Mouse (Mus musculus) macrophage (primary cell): ENCODE measurements at regions not wholly inside any gene's neighbourhood (a gene's known extent, or its start where the extent isn't known, plus 50 kb on each side); places are given as distances from the start of the nearest gene placed in this dataset.
"Not testable (repeated sequence)": the region's sequence is repeated elsewhere in the genome, so short reads cannot be mapped to it uniquely, and the experiment has no call there.

Experiments
- H3K27ac ChIP-seq: fragments of 350-480 bp; formaldehyde crosslinking; 2 replicates; pipeline ENCODE4 v1.9.0; 2021
- H3K36me3 ChIP-seq: fragments of 350-480 bp; formaldehyde crosslinking; 2 replicates; pipeline ENCODE4 v1.9.0; 2021; ENCODE audit errors: inconsistent target
- H3K4me3 ChIP-seq: fragments of 350-480 bp; formaldehyde crosslinking; 2 replicates; pipeline ENCODE4 v1.9.0; 2021; ENCODE audit errors: inconsistent target
- H3K79me2 ChIP-seq: fragments of 350-480 bp; formaldehyde crosslinking; 2 replicates; pipeline ENCODE4 v1.9.0; 2021; ENCODE audit errors: inconsistent target
- WGBS: methylation state at CpG from one replicate; pipeline ENCODE4 v1.1.7; 2026; ENCODE audit warnings: inconsistent platforms; ENCODE audit not compliant: missing documents; 5-methylcytosine and 5-hydroxymethylcytosine counted together

DNA sequence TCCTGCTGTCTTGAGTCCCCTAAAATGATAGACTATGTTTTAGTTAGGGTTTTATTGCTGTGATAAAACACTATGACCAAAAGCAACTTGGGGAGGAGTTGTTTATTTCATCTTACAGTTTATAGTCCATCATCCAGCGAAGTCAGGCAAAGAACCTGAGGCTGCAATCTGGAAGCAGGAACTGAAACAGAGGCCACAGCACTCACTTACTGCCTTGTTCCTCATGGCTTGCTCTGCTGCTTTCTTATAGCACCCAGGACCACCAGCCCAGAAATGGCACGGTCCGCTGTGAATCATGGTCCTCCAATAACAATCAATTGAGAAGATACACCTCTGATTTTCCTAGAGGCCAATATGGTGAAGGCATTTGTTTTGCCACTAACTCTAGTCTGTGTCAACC is 486.5 kb upstream of the Clint1 start:
- Histone ChIP-seq H3K27ac (no peak overlapping the region), H3K36me3 (no peaks in the 10 kb centered on the region), H3K79me2 (no peaks in the 10 kb centered on the region), H3K4me3 (no peak overlapping the region)
- WGBS, result 88% methylated on average over 3 of the region's 3 CpGs

DNA sequence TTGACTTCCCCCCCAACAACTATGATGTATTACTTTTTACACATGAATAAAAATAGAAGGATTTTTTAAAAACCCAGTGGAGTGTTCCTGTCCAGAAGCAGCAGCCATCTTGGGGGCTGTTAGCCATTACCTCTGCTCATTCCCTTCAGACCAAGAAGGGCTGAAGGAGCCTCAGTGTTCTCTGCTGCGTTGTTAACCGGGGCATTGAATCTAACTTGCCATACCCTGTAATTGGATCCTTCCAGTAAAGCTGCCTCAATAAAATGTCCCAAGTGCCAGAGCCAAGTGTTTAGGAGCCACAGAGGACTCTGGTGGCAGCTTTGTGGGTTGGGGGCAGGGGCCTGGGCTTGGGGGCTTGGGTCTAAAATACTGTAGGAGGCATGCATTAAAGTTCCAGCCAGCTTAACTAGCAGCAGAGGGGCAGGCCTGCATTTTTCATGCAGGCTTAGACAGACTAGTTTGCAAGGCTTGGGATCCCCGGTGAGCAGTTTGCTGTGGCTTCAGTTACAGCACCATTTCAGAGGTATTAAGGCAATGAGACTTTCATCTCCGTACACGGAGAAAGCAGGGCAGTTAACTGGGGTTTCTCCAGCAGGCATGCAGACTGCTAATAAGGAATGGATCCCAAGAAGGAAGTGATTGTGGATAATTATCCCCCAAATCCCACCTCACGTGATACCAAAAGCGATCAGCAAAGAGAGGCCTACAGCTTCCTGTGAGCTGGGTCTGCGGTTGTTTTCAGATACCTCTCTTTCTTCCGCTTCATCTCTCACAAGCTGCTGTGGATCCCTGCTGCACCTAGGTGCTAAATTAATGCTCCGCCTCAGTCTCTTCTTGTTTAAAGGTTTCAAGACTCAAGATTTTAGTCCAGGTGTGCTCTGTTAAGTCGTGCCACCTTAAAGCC is 462.4 kb upstream of the Clint1 start:
- H3K27ac ChIP-seq, result no peak overlapping the region
- H3K79me2 ChIP-seq, result no peaks in the 10 kb centered on the region
- WGBS, result 79% methylated on average over 11 of the region's 11 CpGs
- no peak overlapping the region for H3K4me3 ChIP-seq
- no peaks in the 10 kb centered on the region for H3K36me3 ChIP-seq

DNA sequence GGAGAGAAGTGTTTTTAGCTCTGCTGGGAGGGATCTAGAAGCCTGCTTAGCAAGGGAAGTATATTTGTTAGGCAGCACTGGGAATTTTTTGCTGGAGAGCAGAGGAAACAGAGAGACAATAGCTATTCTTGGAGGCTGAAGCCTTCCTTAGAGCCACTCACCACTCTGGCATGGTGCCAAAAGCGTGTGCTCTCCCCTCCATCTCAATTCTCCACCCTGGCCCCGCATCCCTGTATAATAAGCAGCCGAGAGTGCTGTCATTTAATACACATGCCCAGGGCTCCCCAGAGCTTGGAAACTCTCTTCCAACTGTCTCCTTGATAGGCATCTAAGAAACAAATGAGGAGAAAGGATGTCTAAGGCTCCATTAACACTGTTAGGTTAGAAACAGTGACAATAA is 455.8 kb upstream of the Clint1 start:
- Histone ChIP-seq H3K36me3 (no peaks in the 10 kb centered on the region), H3K79me2 (no peaks in the 10 kb centered on the region), H3K27ac (no peak overlapping the region), H3K4me3 (no peak overlapping the region)
- 53% methylated on average over 3 of the region's 3 CpGs for WGBS

DNA sequence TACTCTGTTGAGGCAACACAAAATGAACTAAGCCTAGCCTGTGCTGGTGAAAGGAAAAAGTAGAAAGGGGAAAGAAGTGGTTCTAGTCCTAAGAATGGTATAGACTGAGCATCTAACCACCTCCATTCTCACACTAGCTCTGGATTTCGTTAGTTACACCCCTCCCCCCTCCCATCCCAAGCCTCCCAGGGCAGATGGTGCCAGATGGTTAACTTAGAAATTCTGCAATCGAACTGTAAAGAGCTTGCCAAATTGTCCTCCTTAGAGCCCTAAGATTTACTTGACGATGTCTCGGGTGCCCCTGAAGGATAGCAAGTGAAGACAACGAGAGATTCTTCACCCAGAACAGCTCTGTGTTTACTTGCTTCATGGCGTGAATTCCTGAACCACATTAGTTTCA is 453.7 kb upstream of the Clint1 start:
- Histone ChIP-seq H3K27ac (no peak overlapping the region), H3K4me3 (no peak overlapping the region), H3K36me3 (no peaks in the 10 kb centered on the region), H3K79me2 (no peaks in the 10 kb centered on the region)
- 72% methylated on average over 6 of the region's 6 CpGs for WGBS

DNA sequence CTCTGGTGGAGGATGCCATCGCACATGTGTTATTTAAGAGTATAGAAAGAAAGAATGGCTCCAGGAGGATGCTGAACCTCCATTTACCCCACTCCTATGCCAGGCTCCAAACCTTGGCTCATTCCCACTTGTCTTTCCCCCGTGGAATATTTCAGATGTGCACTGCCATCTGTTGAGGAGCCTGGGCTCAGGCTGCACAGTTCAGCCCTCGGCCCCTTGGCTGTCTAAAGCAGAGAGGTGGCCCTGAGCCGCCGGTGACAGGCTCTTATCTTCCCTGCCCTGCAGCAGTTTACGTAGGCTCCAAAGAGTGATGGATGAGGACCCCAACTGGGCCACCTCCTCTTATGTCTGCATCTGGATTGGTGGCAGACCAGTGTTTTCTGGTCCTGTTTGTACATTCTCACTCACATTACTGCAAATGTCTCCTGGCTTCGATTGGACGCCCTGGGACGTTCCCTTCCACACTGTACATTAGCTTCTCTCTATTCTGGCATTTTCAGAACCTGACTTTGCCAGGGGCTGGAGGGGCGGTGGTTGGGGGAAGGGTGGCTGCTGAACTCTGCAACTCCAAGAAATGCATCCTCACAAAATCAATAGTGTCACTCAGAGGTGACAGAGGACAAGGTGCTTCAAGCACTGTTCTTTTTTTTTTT is 447.3 kb upstream of the Clint1 start:
- H3K79me2 ChIP-seq, result no peaks in the 10 kb centered on the region
- 89% methylated on average over 10 of the region's 10 CpGs for WGBS
- no peak overlapping the region for H3K4me3 ChIP-seq
- H3K27ac ChIP-seq, result no peak overlapping the region
- no peaks in the 10 kb centered on the region for H3K36me3 ChIP-seq

DNA sequence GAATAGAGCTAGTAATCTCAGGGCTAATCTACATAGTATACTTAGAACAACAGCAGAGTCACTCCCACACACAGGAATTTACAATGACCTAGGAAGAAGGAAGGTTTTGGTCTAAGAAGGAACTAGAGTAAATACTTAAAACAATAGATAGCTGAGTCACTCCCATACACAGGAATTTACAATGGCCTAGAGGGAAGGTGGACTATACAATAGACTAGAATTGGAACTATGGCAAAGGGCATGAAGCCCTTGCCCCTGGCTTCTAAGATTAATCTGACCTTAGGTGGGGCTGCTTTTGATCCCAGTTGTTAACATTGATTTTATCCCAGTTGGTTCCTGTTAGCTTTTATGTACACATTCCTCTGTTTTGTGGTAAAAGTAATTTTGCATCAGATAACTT is 427.8 kb upstream of the Clint1 start:
- H3K27ac ChIP-seq, H3K36me3 ChIP-seq, H3K79me2 ChIP-seq, H3K4me3 ChIP-seq: not testable (repeated sequence)

DNA sequence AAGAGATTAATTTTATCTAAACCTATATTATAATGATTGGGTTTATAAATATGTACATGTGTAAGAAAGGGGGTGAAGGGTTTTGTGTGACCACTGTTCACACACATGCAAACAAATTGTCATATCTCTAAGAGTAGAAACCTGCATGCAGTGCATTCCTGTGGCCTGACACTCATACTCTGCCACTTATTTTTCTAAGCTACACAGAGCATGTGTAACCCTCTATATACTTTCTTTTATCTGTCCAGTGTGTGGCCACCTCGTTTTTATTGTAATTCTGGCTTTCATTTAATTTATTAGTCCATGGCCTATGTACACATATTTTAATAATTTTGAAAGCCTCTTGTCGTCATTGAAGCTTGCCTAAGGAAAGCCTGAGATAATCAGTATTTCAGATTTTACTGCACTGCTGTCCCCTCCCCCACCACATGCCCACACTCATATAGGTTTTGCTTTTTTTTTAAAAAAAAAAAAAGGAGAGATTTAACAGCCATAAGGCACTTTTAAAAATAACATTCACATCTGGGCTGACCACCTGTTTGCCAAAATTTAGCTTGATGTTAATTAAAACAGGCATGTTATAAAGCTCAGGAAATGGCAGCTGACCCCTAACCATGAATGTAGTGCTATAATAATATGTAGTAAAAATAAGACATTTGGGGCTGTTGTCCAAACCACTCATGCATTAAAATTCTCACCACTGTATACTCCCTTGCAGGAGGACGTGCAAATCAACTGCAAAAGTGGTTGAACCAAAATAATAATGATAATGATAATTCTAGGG is 410.7 kb upstream of the Clint1 start:
- Histone ChIP-seq H3K27ac (no peak overlapping the region), H3K36me3 (no peaks in the 10 kb centered on the region), H3K4me3 (no peak overlapping the region), H3K79me2 (no peaks in the 10 kb centered on the region)
- WGBS, result 70% methylated on average over 3 of the region's 3 CpGs

DNA sequence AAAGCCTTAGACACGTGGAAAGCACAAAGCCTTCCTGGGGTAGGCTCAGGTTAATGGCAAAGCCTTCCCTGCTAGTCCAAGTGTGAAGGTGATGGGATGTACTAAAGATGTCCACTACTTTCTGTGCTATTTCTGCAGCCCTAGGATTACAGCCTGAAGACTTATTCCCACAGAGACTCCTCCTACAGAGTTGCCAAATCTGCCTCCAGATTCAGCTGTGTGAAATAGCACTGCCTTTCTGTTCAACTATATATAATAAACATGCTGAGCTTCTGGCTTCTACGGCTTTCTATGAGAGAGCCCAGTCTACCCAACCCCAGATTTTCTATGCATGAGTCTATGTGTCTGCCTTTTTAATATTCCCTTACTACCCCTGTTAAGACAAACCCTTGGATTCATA is 405.3 kb upstream of the Clint1 start:
- Histone ChIP-seq H3K79me2 (no peaks in the 10 kb centered on the region), H3K27ac (no peak overlapping the region), H3K36me3 (no peaks in the 10 kb centered on the region), H3K4me3 (no peak overlapping the region)
- WGBS, result 75% methylated on average over 2 of the region's 2 CpGs

DNA sequence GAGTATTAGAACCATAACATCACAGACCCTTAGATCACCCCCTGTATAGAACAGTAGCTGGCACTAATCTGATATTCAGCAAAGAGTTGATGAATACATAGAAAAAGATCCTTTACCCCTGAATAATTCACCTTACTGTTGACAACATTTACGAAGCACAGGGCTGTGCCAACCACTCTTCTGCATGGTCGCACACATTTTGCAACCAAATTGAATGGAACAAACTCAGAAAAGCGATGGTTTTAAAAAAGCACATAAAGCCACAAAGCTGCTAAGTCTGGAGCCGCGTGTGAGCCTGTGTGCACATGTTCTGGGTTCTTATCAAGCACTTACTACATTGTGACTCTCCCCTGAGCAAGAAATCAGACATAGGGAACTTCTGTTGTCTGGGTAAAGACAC is 397.6 kb upstream of the Clint1 start:
- Histone ChIP-seq H3K79me2 (no peaks in the 10 kb centered on the region), H3K4me3 (no peak overlapping the region), H3K36me3 (no peaks in the 10 kb centered on the region), H3K27ac (no peak overlapping the region)
- 85% methylated on average over 5 of the region's 5 CpGs for WGBS

DNA sequence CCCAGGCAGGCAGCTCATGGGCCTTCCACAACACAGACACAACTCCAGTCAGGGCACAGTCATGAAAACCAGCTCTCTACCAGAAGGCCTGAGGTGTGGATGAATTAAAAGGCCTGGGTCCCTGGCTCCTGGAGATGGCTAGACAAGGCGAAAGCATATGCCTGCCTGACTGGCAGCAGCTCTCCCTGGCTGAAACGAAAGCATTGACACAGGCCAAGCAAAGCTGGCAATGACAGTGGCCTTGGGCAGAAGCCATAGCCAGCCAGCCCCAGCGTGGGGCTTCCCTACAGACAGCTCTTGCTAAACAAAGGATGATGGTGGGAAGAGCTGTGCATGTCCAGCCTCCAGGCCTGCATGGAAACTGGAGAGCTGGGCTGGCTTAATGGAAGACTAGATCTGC is 396.9 kb upstream of the Clint1 start:
- 65% methylated on average over 3 of the region's 3 CpGs for WGBS
- Histone ChIP-seq H3K4me3 (no peak overlapping the region), H3K79me2 (no peaks in the 10 kb centered on the region), H3K27ac (no peak overlapping the region), H3K36me3 (no peaks in the 10 kb centered on the region)

DNA sequence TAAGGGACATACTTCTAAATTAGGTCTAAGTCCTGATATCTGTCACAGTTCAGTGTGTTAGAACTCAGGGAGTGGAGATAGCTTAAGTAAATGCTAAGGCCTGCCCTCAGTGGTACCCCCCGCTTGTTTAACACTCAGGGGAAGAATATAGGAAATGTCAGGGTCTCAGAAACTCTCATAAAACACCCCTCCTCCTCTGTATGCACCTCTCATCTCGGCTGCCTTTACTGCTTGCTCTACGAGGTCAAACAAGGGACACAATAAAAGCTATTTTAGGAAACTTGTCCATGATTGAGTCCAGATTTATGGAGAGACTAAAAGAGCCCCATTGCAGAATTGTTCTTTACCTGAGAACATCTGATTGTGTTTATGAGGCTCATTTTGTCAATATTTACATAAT is 395.1 kb upstream of the Clint1 start:
- H3K36me3 ChIP-seq, result no peaks in the 10 kb centered on the region
- H3K27ac ChIP-seq, result no peak overlapping the region
- H3K4me3 ChIP-seq, result no peak overlapping the region
- 75% methylated on average over 3 of the region's 3 CpGs for WGBS
- no peaks in the 10 kb centered on the region for H3K79me2 ChIP-seq

DNA sequence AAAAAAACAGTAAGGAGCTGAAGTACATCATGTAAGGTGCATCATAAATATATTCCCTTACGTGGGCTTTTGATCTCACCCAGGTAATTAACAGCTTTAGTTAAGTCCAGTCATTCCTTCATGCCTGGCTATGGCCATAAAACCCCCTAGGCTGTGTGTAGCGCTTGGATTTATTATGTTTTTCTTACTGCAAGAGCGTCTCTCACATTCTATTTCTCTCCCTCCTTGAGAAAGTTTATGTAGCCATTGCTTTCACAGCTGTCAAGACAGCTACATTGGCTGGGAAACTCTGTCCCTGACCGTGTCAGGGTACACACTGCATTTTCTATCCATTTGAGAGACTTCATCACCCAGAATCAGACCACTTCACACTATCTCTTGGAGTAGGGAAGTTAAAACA is 394.3 kb upstream of the Clint1 start:
- Histone ChIP-seq H3K79me2 (no peaks in the 10 kb centered on the region), H3K27ac (no peak overlapping the region), H3K4me3 (no peak overlapping the region), H3K36me3 (no peaks in the 10 kb centered on the region)
- WGBS, result 74% methylated on average over 4 of the region's 4 CpGs

DNA sequence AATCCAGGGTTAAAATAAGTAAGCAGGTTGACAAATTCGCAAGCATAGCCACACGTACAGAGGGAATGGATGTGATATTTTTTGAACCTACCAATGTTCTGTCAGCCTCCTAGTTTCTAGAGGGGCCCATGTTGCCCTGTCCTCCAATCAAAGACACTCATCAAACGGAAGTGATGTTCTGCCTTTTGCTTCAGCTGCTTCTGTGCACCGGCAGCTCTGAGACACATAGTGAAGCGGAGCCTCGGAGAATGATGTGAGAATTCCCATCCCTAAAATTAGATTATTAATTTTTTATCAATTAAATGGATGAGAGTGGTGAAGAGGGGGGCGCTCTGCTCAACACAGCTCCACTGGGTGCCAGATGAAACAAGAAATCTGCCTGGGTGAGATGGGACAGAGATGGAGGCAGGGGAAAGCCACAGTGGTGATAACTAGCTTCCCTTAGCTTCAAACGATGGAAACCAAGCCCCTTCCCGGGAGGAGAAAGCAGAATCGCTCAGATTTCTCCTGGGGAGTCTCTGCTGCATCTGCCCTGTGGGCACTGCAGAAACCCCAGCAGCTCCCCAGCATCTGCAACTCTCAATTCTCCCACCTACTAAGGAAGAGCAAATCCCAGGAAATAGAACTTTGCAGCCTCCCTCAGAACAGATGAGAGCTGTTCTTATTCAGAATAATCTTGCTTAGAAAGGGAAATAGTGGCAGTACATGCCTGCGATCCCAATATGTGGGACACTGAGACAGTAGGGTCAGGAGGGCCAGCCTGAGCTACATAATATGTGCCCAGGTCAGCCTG is 391.7 kb upstream of the Clint1 start:
- Histone ChIP-seq H3K4me3 (no peak overlapping the region), H3K36me3 (no peaks in the 10 kb centered on the region), H3K79me2 (no peaks in the 10 kb centered on the region), H3K27ac (no peak overlapping the region)
- WGBS, result 84% methylated on average over 11 of the region's 11 CpGs

DNA sequence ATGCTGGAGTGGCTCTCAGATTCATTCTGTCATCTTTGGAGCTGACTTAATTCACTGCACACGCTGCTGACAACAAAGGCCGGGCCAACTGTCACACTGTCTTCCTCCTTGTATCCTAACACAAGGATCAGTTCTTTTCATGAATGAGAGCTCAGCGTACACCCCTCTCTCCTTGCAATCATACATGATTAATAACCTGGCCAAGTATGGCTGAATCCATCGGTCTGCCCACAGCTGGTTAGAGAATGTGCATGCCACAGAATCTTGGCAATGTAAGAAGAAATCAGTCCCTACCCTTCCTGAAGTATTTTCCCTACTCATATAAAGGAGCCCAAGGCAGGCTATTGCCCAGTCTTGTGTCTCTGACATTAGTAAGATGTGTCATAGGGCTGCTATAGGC is 387.4 kb upstream of the Clint1 start:
- Histone ChIP-seq H3K79me2 (no peaks in the 10 kb centered on the region), H3K27ac (no peak overlapping the region), H3K36me3 (no peaks in the 10 kb centered on the region), H3K4me3 (no peak overlapping the region)
- WGBS, result 92% methylated on average over 4 of the region's 4 CpGs
